Mouse (Mus musculus) mesoderm, embryonic 11.5 days (tissue): ENCODE data around the gene Etv4.

Experiments
- DNase-seq: peaks from one replicate; pipeline ENCODE4 v3.0.0-alpha.2; 2012; ENCODE audit warnings: low read depth, low spot score

Gene Etv4

DNA sequence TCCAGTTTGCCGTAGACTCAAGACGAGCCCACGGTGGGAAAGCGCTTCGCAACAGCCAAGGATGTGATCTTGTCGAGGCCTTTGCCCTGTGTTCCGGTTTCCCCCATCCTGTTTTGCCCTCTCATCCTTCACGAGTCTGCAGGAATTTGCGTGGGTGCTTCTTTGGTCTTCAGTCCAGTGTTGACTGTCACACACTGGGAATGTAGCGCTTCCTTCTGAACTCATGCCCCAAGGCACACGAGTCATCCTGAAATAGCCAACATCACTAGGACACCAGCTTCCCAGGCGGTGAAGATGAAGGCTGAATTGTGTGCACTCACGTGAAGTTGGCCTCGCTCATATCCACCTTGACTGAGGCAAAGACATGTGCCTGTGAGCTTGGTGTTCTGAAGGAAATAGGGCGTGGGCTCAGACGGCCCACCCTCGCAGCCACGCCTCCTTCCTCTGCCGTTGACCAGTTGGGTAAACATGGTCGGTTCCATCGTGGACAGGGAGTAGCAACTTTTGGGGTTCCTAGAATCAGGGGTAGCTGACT, 65.1 kb downstream of the Etv4 start:
- no peak for DNase-seq
